Mouse (Mus musculus) spleen, adult 2 months (tissue): ENCODE results near the gene C1ql1.

Experiments used
- CTCF ChIP-seq: fragments of 200-500 bp; IDR thresholded peaks from 2 replicates; pipeline ENCODE4 v1.5.1; 2011; ENCODE audit warnings: mild to moderate bottlenecking, inconsistent platforms; ENCODE audit not compliant: insufficient read depth, insufficient read length, insufficient replicate concordance; ENCODE audit errors: extremely low read depth
- POLR2A ChIP-seq: fragments of 200-500 bp; IDR thresholded peaks from 2 replicates; pipeline ENCODE4 v1.6.1; 2011; ENCODE audit warnings: low read depth, low read length, inconsistent platforms

DNA sequence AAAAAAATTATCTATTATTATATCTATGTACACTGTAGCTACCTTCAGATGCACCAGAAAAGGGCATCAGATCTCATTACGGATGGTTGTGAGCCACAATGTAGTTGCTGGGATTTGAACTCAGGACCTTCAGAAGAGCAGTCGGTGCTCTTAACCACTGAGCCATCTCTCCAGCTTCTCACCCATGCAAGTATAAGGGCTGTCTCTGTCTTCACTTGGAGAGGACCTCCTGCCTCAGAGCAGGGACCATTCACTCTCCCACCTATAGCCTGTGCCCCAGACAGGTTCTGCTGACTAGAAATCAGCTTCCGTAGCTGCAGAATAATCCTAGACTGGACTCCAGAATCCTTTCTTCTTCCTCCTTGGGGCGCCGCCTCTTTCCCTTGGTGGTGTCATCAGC is 44.4 kb downstream of the C1ql1 start:
- TF ChIP-seq CTCF (no peak), POLR2A (no peak)
